Mouse (Mus musculus) liver, adult 2 months (tissue): ENCODE measurements around the gene Rab31. TPM values are rescaled to one million over a fixed set of nuclear protein-coding genes. Genes with fewer than 3 reads are reported as not detected.
A peak's percentile ranks its signal among the peaks of the same experiment; 100 is the strongest.

Source experiments
- DNase-seq: peaks from one replicate; pipeline ENCODE4 v3.0.0-alpha.2; 2011; ENCODE audit warnings: low read depth, low spot score; ENCODE audit errors: extremely low read depth
- H3K27ac ChIP-seq: fragments of 200-500 bp; replicated peaks from 2 replicates; pipeline ENCODE4 v1.5.1; 2012; ENCODE audit warnings: low read depth, mild to moderate bottlenecking, control low read depth, inconsistent platforms, low read length; ENCODE audit not compliant: insufficient read depth
- H3K27me3 ChIP-seq: fragments of 200-500 bp; 2 replicates; pipeline ENCODE4 v1.6.1; 2012; ENCODE audit warnings: mild to moderate bottlenecking, moderate library complexity, low read length, inconsistent platforms; ENCODE audit not compliant: control insufficient read depth, insufficient read depth
- H3K36me3 ChIP-seq: fragments of 200-500 bp; 2 replicates; pipeline ENCODE4 v1.6.1; 2012; ENCODE audit warnings: low read length, inconsistent platforms; ENCODE audit not compliant: control insufficient read depth, insufficient read depth
- H3K4me1 ChIP-seq: fragments of 200-500 bp; 2 replicates; pipeline ENCODE4 v1.6.1; 2011; ENCODE audit warnings: low read length; ENCODE audit not compliant: control insufficient read depth, insufficient read depth
- H3K4me3 ChIP-seq: fragments of 200-500 bp; 2 replicates; pipeline ENCODE4 v1.5.1; 2011; ENCODE audit warnings: low read depth, mild to moderate bottlenecking, control low read depth, low read length, moderate library complexity; ENCODE audit not compliant: insufficient read depth
- H3K79me2 ChIP-seq: fragments of 200-500 bp; 2 replicates; pipeline ENCODE4 v1.6.1; 2012; ENCODE audit warnings: inconsistent platforms, mild to moderate bottlenecking, low read length, moderate library complexity; ENCODE audit not compliant: control insufficient read depth, insufficient read depth
- H3K9ac ChIP-seq: fragments of 200-500 bp; 2 replicates; pipeline ENCODE4 v1.6.1; 2012; ENCODE audit warnings: low read depth, mild to moderate bottlenecking, control low read depth, inconsistent platforms, low read length
- CTCF ChIP-seq: fragments of 200-500 bp; IDR thresholded peaks from 2 replicates; pipeline ENCODE4 v1.5.1; 2011; ENCODE audit warnings: low read depth, low read length, control low read depth
- POLR2A ChIP-seq: fragments of 200-500 bp; IDR thresholded peaks from 2 replicates; pipeline ENCODE4 v1.6.1; 2011; ENCODE audit warnings: low read length, control low read depth; ENCODE audit not compliant: insufficient read depth; ENCODE audit errors: extremely low read depth
- WGBS: fragments of 180-500 bp; shearing (Covaris S2); methylation state at CpG from one replicate; pipeline ENCODE4 v1.1.7; 2018; 5-methylcytosine and 5-hydroxymethylcytosine counted together
- polyA plus RNA-seq: library from polyadenylated mRNA; depleted of rRNA; stranded (reverse); fragments of >200 nt; gene quantifications from 2 replicates; pipeline ENCODE4 v1.2.3, GENCODE M21; 2012
- total RNA-seq: library from RNA; depleted of rRNA; stranded (reverse); fragments of >200 nt; gene quantifications from 2 replicates; pipeline ENCODE4 v1.2.3, GENCODE M21; 2014

The Rab31 gene
- total and polyA plus RNA-seq, 2 experiments = 3.5 to 5.4 TPM

- no peak for TF ChIP-seq POLR2A
- no peak for TF ChIP-seq CTCF
- 92% methylated on average over 4 of the region's 4 CpGs for WGBS
- H3K9ac ChIP-seq = no peak overlapping the region
- no peak for DNase-seq
- no peak overlapping the region for H3K27ac ChIP-seq
- H3K27me3 ChIP-seq = no peaks in the 10 kb centered on the region
- H3K36me3 ChIP-seq = no peaks in the 10 kb centered on the region
- no peak overlapping the region for H3K4me3 ChIP-seq
- H3K4me1 ChIP-seq = peaks cover 7% of the 10 kb centered on the region; the same call in 1 of the 2 replicates
- peaks cover 44% of the 10 kb centered on the region for H3K79me2 ChIP-seq
Observed at GRCm38 (mm10) chr17:65787261-65787660, 14.7 kb upstream of the Rab31 start.

GRCm38 (mm10) chr17:65786225-65786624, 13.7 kb upstream of the Rab31 start:
- 67% methylated on average over 7 of the region's 7 CpGs for WGBS
- H3K4me1 ChIP-seq = peaks cover 7% of the 10 kb centered on the region; the same call in 1 of the 2 replicates
- H3K36me3 ChIP-seq = no peaks in the 10 kb centered on the region
- no peak overlapping the region for H3K4me3 ChIP-seq
- H3K9ac ChIP-seq = no peak overlapping the region
- no peak for DNase-seq
- no peak overlapping the region for H3K27ac ChIP-seq
- no peaks in the 10 kb centered on the region for H3K27me3 ChIP-seq
- H3K79me2 ChIP-seq = peaks cover 36% of the 10 kb centered on the region; the same call in 1 of the 2 replicates
- TF ChIP-seq CTCF = no peak
- no peak for TF ChIP-seq POLR2A

- H3K4me3 ChIP-seq = no peak overlapping the region
- no peak for DNase-seq
- no peak overlapping the region for H3K27ac ChIP-seq
- peaks cover 34% of the 10 kb centered on the region; the same call in 1 of the 2 replicates for H3K79me2 ChIP-seq
- H3K9ac ChIP-seq = no peak overlapping the region
- TF ChIP-seq POLR2A (no peak), CTCF (no peak)
- H3K27me3 ChIP-seq = no peaks in the 10 kb centered on the region
- peaks cover 7% of the 10 kb centered on the region; the same call in 1 of the 2 replicates for H3K4me1 ChIP-seq
- H3K36me3 ChIP-seq = no peaks in the 10 kb centered on the region
Observed at GRCm38 (mm10) chr17:65785707-65786106, 13.2 kb upstream of the Rab31 start.

- 63% methylated on average over 8 of the region's 8 CpGs for WGBS
- DNase-seq = peak; percentile 57
- no peaks in the 10 kb centered on the region for H3K27me3 ChIP-seq
- H3K27ac ChIP-seq = no peak overlapping the region
- peak overlapping the region; percentile 10; the same call in 1 of the 2 replicates for H3K4me3 ChIP-seq
- no peaks in the 10 kb centered on the region for H3K36me3 ChIP-seq
- H3K9ac ChIP-seq = no peak overlapping the region
- peaks cover 7% of the 10 kb centered on the region; the same call in 1 of the 2 replicates for H3K4me1 ChIP-seq
- TF ChIP-seq CTCF (no peak), POLR2A (no peak)
- H3K79me2 ChIP-seq = peaks cover 33% of the 10 kb centered on the region; the same call in 1 of the 2 replicates
Observed at GRCm38 (mm10) chr17:65784610-65785140, 12.1 kb upstream of the Rab31 start.

- peaks cover 7% of the 10 kb centered on the region; the same call in 1 of the 2 replicates for H3K4me1 ChIP-seq
- peak overlapping the region; percentile 93 for H3K27ac ChIP-seq
- peak; percentile 68 for DNase-seq
- peak overlapping the region; percentile 80 for H3K4me3 ChIP-seq
- H3K79me2 ChIP-seq = peaks cover 22% of the 10 kb centered on the region; the same call in 1 of the 2 replicates
- no peaks in the 10 kb centered on the region for H3K27me3 ChIP-seq
- TF ChIP-seq CTCF (no peak), POLR2A (no peak)
- 7% methylated on average over 112 of the region's 135 CpGs for WGBS
- H3K9ac ChIP-seq = peak overlapping the region; percentile 93
- H3K36me3 ChIP-seq = no peaks in the 10 kb centered on the region
Observed at GRCm38 (mm10) chr17:65783182-65784161, 10.9 kb upstream of the Rab31 start.
